Mouse (Mus musculus) midbrain, postnatal 0 days (tissue): ENCODE data around the gene Tns3. TPM values are rescaled to one million over a fixed set of nuclear protein-coding genes. Genes with fewer than 3 reads are reported as not detected.
A peak's percentile ranks its signal among the peaks of the same experiment; 100 is the strongest.

Source experiments
- ATAC-seq: fragments of 200-750 bp; cut with Nextera tagmentation; 2 replicates; pipeline ENCODE4 v1.8.0; 2017; ENCODE audit warnings: moderate number of reproducible peaks, mild to moderate bottlenecking, moderate TSS enrichment, moderate library complexity; ENCODE audit not compliant: low FRiP score
- DNase-seq: peaks from one replicate; pipeline ENCODE4 v3.0.0-alpha.2; 2015; ENCODE audit warnings: low spot score
- H3K27ac ChIP-seq: fragments of 300-500 bp; sonication (generic); 2 replicates; pipeline ENCODE4 v1.5.1; 2014; ENCODE audit warnings: low read depth, mild to moderate bottlenecking, low read length, mixed read lengths
- H3K27me3 ChIP-seq: fragments of 300-500 bp; sonication (generic); 2 replicates; pipeline ENCODE4 v1.6.1; 2014; ENCODE audit warnings: low read length, control low read depth, mixed read lengths; ENCODE audit not compliant: insufficient read depth
- H3K36me3 ChIP-seq: fragments of 300-500 bp; sonication (generic); 2 replicates; pipeline ENCODE4 v1.6.1; 2014; ENCODE audit warnings: low read length, control low read depth, mixed read lengths; ENCODE audit not compliant: insufficient read depth
- H3K4me1 ChIP-seq: fragments of 300-500 bp; sonication (generic); 2 replicates; pipeline ENCODE4 v1.6.1; 2014; ENCODE audit warnings: mild to moderate bottlenecking, control low read depth, antibody characterized with exemption, low read length, mixed read lengths; ENCODE audit not compliant: insufficient read depth
- H3K4me2 ChIP-seq: fragments of 300-500 bp; sonication (generic); 2 replicates; pipeline ENCODE4 v1.6.1; 2014; ENCODE audit warnings: low read depth, mild to moderate bottlenecking, low read length, mixed read lengths; ENCODE audit not compliant: poor library complexity, severe bottlenecking
- H3K4me3 ChIP-seq: fragments of 300-500 bp; sonication (generic); 2 replicates; pipeline ENCODE4 v1.5.1; 2014; ENCODE audit warnings: low read depth, mild to moderate bottlenecking, low read length, moderate library complexity
- H3K9ac ChIP-seq: fragments of 300-500 bp; sonication (generic); replicated peaks from 2 replicates; pipeline ENCODE4 v1.6.1; 2014; ENCODE audit warnings: mild to moderate bottlenecking, low read length, moderate library complexity, mixed read lengths; ENCODE audit not compliant: poor library complexity, severe bottlenecking
- H3K9me3 ChIP-seq: fragments of 300-500 bp; sonication (generic); 2 replicates; pipeline ENCODE4 v1.6.1; 2016; ENCODE audit warnings: low read length, control low read depth
- CTCF ChIP-seq: IDR thresholded peaks from 2 replicates; pipeline ENCODE4 v1.5.1; 2016; ENCODE audit warnings: antibody characterized with exemption, mild to moderate bottlenecking
- WGBS: fragments of 180-500 bp; shearing (Covaris S2); extraction: QIAGEN DNeasy Blood & Tissue Kit; methylation state at CpG from one replicate; pipeline ENCODE4 v1.1.7; 2014; 5-methylcytosine and 5-hydroxymethylcytosine counted together
- polyA plus RNA-seq: library from polyadenylated mRNA; unstranded; fragments of >200 nt; fragmentation: Nextera tagmentation; extraction: Ambion mirVana; gene quantifications from 2 replicates; pipeline ENCODE4 v1.2.1, GENCODE M21; 2015
- total RNA-seq: library from RNA; depleted of rRNA; stranded (reverse); fragments of >200 nt; gene quantifications from 2 replicates; pipeline ENCODE4 v1.2.3, GENCODE M21; 2014

Gene Tns3
- total and polyA plus RNA-seq, 2 experiments from 2014 or later, result 4.9 to 38.7 TPM

- no peaks in the 10 kb centered on the region for H3K9me3 ChIP-seq
- H3K4me1 ChIP-seq, result no peaks in the 10 kb centered on the region
- no peak overlapping the region for H3K9ac ChIP-seq
- no peak for DNase-seq
- no peaks in the 10 kb centered on the region for H3K36me3 ChIP-seq
- no peaks in the 10 kb centered on the region for H3K27me3 ChIP-seq
- H3K27ac ChIP-seq, result no peak overlapping the region
- no peak overlapping the region for H3K4me2 ChIP-seq
- no peak for ATAC-seq
- TF ChIP-seq CTCF, result no peak
- no peak overlapping the region for H3K4me3 ChIP-seq
- WGBS, result 96% methylated on average over 5 of the region's 5 CpGs
Measured at GRCm38 (mm10) chr11:8595642-8596041, 68.7 kb downstream of the Tns3 start.

GRCm38 (mm10) chr11:8593172-8593571, 71.2 kb downstream of the Tns3 start:
- ATAC-seq (no peak), DNase-seq (no peak)
- Histone ChIP-seq H3K27ac (no peak overlapping the region), H3K9me3 (no peaks in the 10 kb centered on the region), H3K4me2 (no peak overlapping the region), H3K4me1 (no peaks in the 10 kb centered on the region), H3K4me3 (no peak overlapping the region), H3K36me3 (no peaks in the 10 kb centered on the region), H3K9ac (no peak overlapping the region), H3K27me3 (no peaks in the 10 kb centered on the region)
- no peak for TF ChIP-seq CTCF
- WGBS, result 87% methylated on average over 3 of the region's 3 CpGs

- H3K9ac ChIP-seq, result no peak overlapping the region
- ATAC-seq, result no peak
- TF ChIP-seq CTCF, result no peak
- no peaks in the 10 kb centered on the region for H3K36me3 ChIP-seq
- no peaks in the 10 kb centered on the region for H3K27me3 ChIP-seq
- 95% methylated on average over 5 of the region's 5 CpGs for WGBS
- no peak overlapping the region for H3K4me3 ChIP-seq
- no peaks in the 10 kb centered on the region for H3K9me3 ChIP-seq
- H3K4me2 ChIP-seq, result no peak overlapping the region
- H3K4me1 ChIP-seq, result no peaks in the 10 kb centered on the region
- DNase-seq, result no peak
- H3K27ac ChIP-seq, result no peak overlapping the region
Measured at GRCm38 (mm10) chr11:8591271-8591670, 73.1 kb downstream of the Tns3 start.

GRCm38 (mm10) chr11:8589226-8589905, 75.0 kb downstream of the Tns3 start:
- no peak for TF ChIP-seq CTCF
- 62% methylated on average over 9 of the region's 9 CpGs for WGBS
- Histone ChIP-seq H3K4me1 (no peaks in the 10 kb centered on the region), H3K36me3 (no peaks in the 10 kb centered on the region), H3K4me2 (no peak overlapping the region), H3K9me3 (no peaks in the 10 kb centered on the region), H3K27me3 (no peaks in the 10 kb centered on the region), H3K4me3 (no peak overlapping the region), H3K9ac (no peak overlapping the region), H3K27ac (no peak overlapping the region)
- DNase-seq (no peak), ATAC-seq (no peak)

GRCm38 (mm10) chr11:8587941-8588340, 76.4 kb downstream of the Tns3 start:
- Histone ChIP-seq H3K9ac (no peak overlapping the region), H3K27me3 (no peaks in the 10 kb centered on the region), H3K4me3 (no peak overlapping the region), H3K4me2 (no peak overlapping the region), H3K36me3 (no peaks in the 10 kb centered on the region), H3K27ac (no peak overlapping the region), H3K4me1 (no peaks in the 10 kb centered on the region), H3K9me3 (no peaks in the 10 kb centered on the region)
- TF ChIP-seq CTCF, result no peak
- ATAC-seq (no peak), DNase-seq (no peak)
- 93% methylated on average over 3 of the region's 3 CpGs for WGBS

GRCm38 (mm10) chr11:8586996-8587644, 77.2 kb downstream of the Tns3 start:
- Histone ChIP-seq H3K9ac (no peak overlapping the region), H3K27ac (no peak overlapping the region), H3K4me3 (no peak overlapping the region), H3K4me1 (no peaks in the 10 kb centered on the region), H3K27me3 (no peaks in the 10 kb centered on the region), H3K9me3 (no peaks in the 10 kb centered on the region), H3K36me3 (no peaks in the 10 kb centered on the region), H3K4me2 (no peak overlapping the region)
- 36% methylated on average over 10 of the region's 10 CpGs for WGBS
- no peak for TF ChIP-seq CTCF
- DNase-seq, result peak; percentile 27
- no peak for ATAC-seq
